ENCODE assay signal across 8 mouse cellular contexts in genomic region chr10:85624504-85625169, GRCm38 (mm10).
DNase-seq lines count a peak whose midpoint lies in the region; ATAC-seq and TF ChIP-seq lines count a peak whose summit lies in the region.

No protein-coding gene starts in this region.

- WGBS in hindbrain, embryonic 15.5 days = 5% methylated on average over 31 of the region's 31 CpGs
- WGBS in lung, postnatal 0 days = 3% methylated on average over 31 of the region's 31 CpGs

- peak; percentile 69 for TF ChIP-seq CTCF in lung, postnatal 0 days (IDR thresholded peaks at IDR 0.05)

- H3K4me3 ChIP-seq in ES-E14 (ENCODE audit: insufficient read depth in 1 of 2, low read depth in 1 of 2, low read length in 2 of 2, poor library complexity in 1 of 2, severe bottlenecking in 1 of 2) = peak overlapping the region; percentile 43 to 83
- H3K4me3 ChIP-seq in hindbrain, embryonic 15.5 days = peak overlapping the region; percentile 47
- H3K4me3 ChIP-seq in lung, postnatal 0 days (ENCODE audit: low read depth, low read length) = peak overlapping the region; percentile 27; the same call in 1 of the 2 replicates

- H3K9ac ChIP-seq in ES-E14 (ENCODE audit: insufficient read depth, low read depth, low read length, poor library complexity, severe bottlenecking) = peak overlapping the region; percentile 58
- H3K9ac ChIP-seq in hindbrain, embryonic 15.5 days = peak overlapping the region; percentile 56
- H3K9ac ChIP-seq in lung, postnatal 0 days (replicated peaks; ENCODE audit: low read depth) = no peak overlapping the region

- DNase-seq in ES-E14 (ENCODE audit: low read depth, low spot score) = no peak
- DNase-seq in cerebellum, adult 8-10 months = peak; percentile 64
- peak; percentile 10 to 69 for DNase-seq in frontal cortex, adult 2 months (ENCODE audit: extremely low spot score in 1 of 2, low spot score in 1 of 2)
- peak; percentile 45 to 51 for DNase-seq in layer of hippocampus, postnatal 25 days (ENCODE audit: extremely low spot score in 1 of 2, low spot score in 1 of 2)
- peak; percentile 53 for DNase-seq in lung, postnatal 0 days (ENCODE audit: low spot score)
- DNase-seq in ovary, postnatal 36 days (ENCODE audit: low spot score) = peak; percentile 47
- peak; percentile 38 for DNase-seq in urinary bladder, postnatal 25 days (ENCODE audit: low spot score)

- no peak overlapping the region for H3K27ac ChIP-seq in ES-E14 (ENCODE audit: insufficient read depth, low read depth, low read length, poor library complexity, severe bottlenecking)
- H3K27ac ChIP-seq in hindbrain, embryonic 15.5 days (replicated peaks) = peak overlapping the region; percentile 68
- H3K27ac ChIP-seq in lung, postnatal 0 days (ENCODE audit: low read length) = no peak overlapping the region

- peak overlapping the region; percentile 80 for H3K4me2 ChIP-seq in hindbrain, embryonic 15.5 days
- peak overlapping the region; percentile 59 for H3K4me2 ChIP-seq in lung, postnatal 0 days (replicated peaks; ENCODE audit: low read depth, low read length)

- no peaks in the 10 kb centered on the region for H3K36me3 ChIP-seq in ES-E14 (ENCODE audit: control insufficient read depth, insufficient read depth, low read length, poor library complexity, severe bottlenecking)
- H3K36me3 ChIP-seq in hindbrain, embryonic 15.5 days = no peaks in the 10 kb centered on the region
- H3K36me3 ChIP-seq in lung, postnatal 0 days (ENCODE audit: insufficient read depth, low read length) = no peaks in the 10 kb centered on the region

- H3K9me3 ChIP-seq in ES-E14 (ENCODE audit: control insufficient read depth, insufficient read depth, low read depth, low read length) = no peaks in the 10 kb centered on the region
- H3K9me3 ChIP-seq in hindbrain, embryonic 15.5 days = no peaks in the 10 kb centered on the region
- no peaks in the 10 kb centered on the region for H3K9me3 ChIP-seq in lung, postnatal 0 days (ENCODE audit: low read length)

- in situ Hi-C loops in ES-E14 (cut with MboI; ENCODE audit: low sequenced_read_pairs in 2 of 2, unreplicated experiment in 2 of 2) = loop anchor here in 1 of 2 experiments (25.0 kb wide), 1 partner anchor 412 kb away; no protein-coding TSS in a partner anchor

- no peaks in the 10 kb centered on the region for H3K27me3 ChIP-seq in hindbrain, embryonic 15.5 days
- H3K27me3 ChIP-seq in lung, postnatal 0 days (replicated peaks; ENCODE audit: insufficient read depth, low read length) = no peaks in the 10 kb centered on the region

- H3K4me1 ChIP-seq in ES-E14 (ENCODE audit: control insufficient read depth in 2 of 2, insufficient read depth in 2 of 2, low read length in 2 of 2, poor library complexity in 1 of 2) = peaks cover 3 to 4% of the 10 kb centered on the region in 2 experiments; a peak in 2 of 4 replicates
- peaks cover 11% of the 10 kb centered on the region for H3K4me1 ChIP-seq in hindbrain, embryonic 15.5 days (replicated peaks)
- peaks cover 4% of the 10 kb centered on the region; the same call in 1 of the 2 replicates for H3K4me1 ChIP-seq in lung, postnatal 0 days (ENCODE audit: insufficient read depth, low read depth, low read length)

- peak; percentile 88 for ATAC-seq in hindbrain, embryonic 15.5 days (ENCODE audit: low FRiP score, low read depth)
- peak; percentile 57 for ATAC-seq in lung, postnatal 0 days

- TF ChIP-seq EP300 in lung, postnatal 0 days (IDR thresholded peaks at IDR 0.05) = no peak

TF ChIP-seq in ES-E14, 5 proteins besides CTCF, POLR2A, EP300 and RAD21:
- TF ChIP-seq ZC3H11A (IDR thresholded peaks at IDR 0.05; ENCODE audit: borderline replicate concordance, low read depth, low read length) = peak; percentile 85
- no peak for TF ChIP-seq ZNF384 (IDR thresholded peaks at IDR 0.05; ENCODE audit: low read depth, low read length)
- TF ChIP-seq HCFC1 (IDR thresholded peaks at IDR 0.05; ENCODE audit: borderline replicate concordance, insufficient read depth, low read length) = no peak
- TF ChIP-seq CHD2 (IDR thresholded peaks at IDR 0.05; ENCODE audit: low read depth, low read length) = no peak
- no peak for TF ChIP-seq MAFK (IDR thresholded peaks at IDR 0.05; ENCODE audit: insufficient read depth, low read depth, low read length)
